Mouse (Mus musculus): ENCODE data around the gene Hip1r.

GRCm38 (mm10) chr5:123974179-123974485 lies 704 bp downstream of the Hip1r start:
- no peak for TF ChIP-seq TCF12 (IDR thresholded peaks at IDR 0.05; ENCODE audit: low read depth, low read length)
- TF ChIP-seq POLR2A (IDR thresholded peaks at IDR 0.05; ENCODE audit: control insufficient read depth in 1 of 2, insufficient read depth in 1 of 2, low read depth in 1 of 2, low read length in 2 of 2, poor library complexity in 1 of 2): no peak
- TF ChIP-seq CTCF (IDR thresholded peaks at IDR 0.05 in 2 of 3, conservative IDR thresholded peaks at IDR 0.05 in 1 of 3; ENCODE audit: control insufficient read depth in 1 of 3, insufficient read depth in 1 of 3, low read depth in 2 of 3, low read length in 3 of 3, poor library complexity in 1 of 3, severe bottlenecking in 1 of 3): no peak
- TF ChIP-seq ZC3H11A (IDR thresholded peaks at IDR 0.05; ENCODE audit: low read depth, low read length): no peak
- TF ChIP-seq GABPA (IDR thresholded peaks at IDR 0.05; ENCODE audit: low read depth, low read length): no peak
- TF ChIP-seq KAT2A (conservative IDR thresholded peaks at IDR 0.05; ENCODE audit: low read depth, low read length): no peak
- no peak for TF ChIP-seq JUND (IDR thresholded peaks at IDR 0.05; ENCODE audit: low read depth, low read length)
- no peak for TF ChIP-seq GATA1 (IDR thresholded peaks at IDR 0.05; ENCODE audit: low read depth, low read length)
- TF ChIP-seq USF1 (IDR thresholded peaks at IDR 0.05; ENCODE audit: low read depth, low read length): no peak
- TF ChIP-seq E2F4 (IDR thresholded peaks at IDR 0.05; ENCODE audit: borderline replicate concordance, low read depth, low read length): no peak
- no peak; the same call in 1 of the 2 replicates for TF ChIP-seq MAX (IDR thresholded peaks at IDR 0.05; ENCODE audit: low read length)
- TF ChIP-seq ZNF384 (IDR thresholded peaks at IDR 0.05; ENCODE audit: low read depth, low read length): no peak
- TF ChIP-seq POLR2AphosphoS2 (IDR thresholded peaks at IDR 0.05; ENCODE audit: low read length): no peak

Measured in MEL (cell line).